ENCODE assay signal across 10 mouse cellular contexts in the genomic region with DNA sequence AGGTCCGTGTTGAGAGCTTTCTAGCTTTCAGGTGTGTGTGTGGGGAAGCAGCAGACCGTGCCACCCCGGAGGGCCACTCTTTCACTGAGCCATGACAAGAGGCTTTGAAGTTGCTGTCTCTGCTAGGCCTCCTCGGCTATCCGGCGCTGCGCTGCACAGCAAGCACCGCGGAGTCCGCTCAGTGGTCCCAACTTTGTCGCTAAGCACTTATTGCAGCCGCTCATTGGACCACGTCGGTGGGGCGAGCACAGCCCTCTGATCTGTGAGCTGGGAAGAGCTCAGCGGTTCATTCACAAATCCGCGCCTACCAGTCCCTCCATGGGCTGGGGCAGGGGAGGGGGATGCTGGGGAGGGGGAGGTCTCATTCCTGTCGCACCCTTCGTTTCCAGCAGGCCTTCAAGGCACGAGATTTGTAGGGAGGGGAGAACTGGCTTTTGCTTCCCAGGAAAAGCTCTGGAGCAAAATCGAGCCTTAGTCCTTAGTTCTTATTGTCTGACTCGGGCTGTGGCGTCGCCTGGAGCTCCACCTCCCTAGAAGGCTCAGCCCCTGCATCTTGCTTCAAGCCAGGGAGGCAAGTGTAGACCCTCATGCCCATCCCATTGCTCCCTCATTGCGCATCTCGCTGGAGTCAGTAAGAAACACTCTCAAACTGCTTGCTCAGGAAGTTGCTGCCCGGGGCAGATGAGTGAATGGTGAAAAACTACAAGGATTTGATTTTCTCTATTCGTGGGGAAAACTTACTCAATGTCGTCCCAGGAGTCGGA. TPM values are rescaled to one million over a fixed set of nuclear protein-coding genes. Genes with fewer than 3 reads are reported as not detected.
DNase-seq lines count a peak whose midpoint lies in the region; ATAC-seq and TF ChIP-seq lines count a peak whose summit lies in the region.
"Had no signal": no experiment of that assay in that cellular context is flagged by ENCODE, and none has a peak within 500 bp of the region (broad histone marks: within the 10 kb centered on the region; RNA-seq: fewer than 3 reads in every experiment).

No protein-coding gene starts in this region.

- no peaks in the 10 kb centered on the region for H3K79me2 ChIP-seq in heart, adult 2 months (replicated peaks; ENCODE audit: control insufficient read depth, insufficient read depth, low read length)

- H3K4me3 ChIP-seq in heart, adult 2 months = no peak overlapping the region
- H3K4me3 ChIP-seq in E14TG2a.4 (replicated peaks; ENCODE audit: low read length) = peak overlapping the region; percentile 46
- peak overlapping the region; percentile 13; the same call in 1 of the 2 replicates for H3K4me3 ChIP-seq in embryonic facial prominence, embryonic 15.5 days (replicated peaks)
- peak overlapping the region; percentile 37 for H3K4me3 ChIP-seq in limb, embryonic 10.5 days

- 3% methylated on average over 31 of the region's 31 CpGs for WGBS in heart, adult 2 months
- WGBS in embryonic facial prominence, embryonic 15.5 days = 2% methylated on average over 31 of the region's 31 CpGs
- under 1% methylated on average over 31 of the region's 31 CpGs for WGBS in limb, embryonic 10.5 days

- TF ChIP-seq EP300 in heart, adult 2 months (IDR thresholded peaks at IDR 0.05; ENCODE audit: insufficient read depth, low read depth, low read length) = no peak

- H3K27ac ChIP-seq in heart, adult 2 months = no peak overlapping the region
- no peak overlapping the region for H3K27ac ChIP-seq in embryonic facial prominence, embryonic 15.5 days (replicated peaks)
- H3K27ac ChIP-seq in limb, embryonic 10.5 days = no peak overlapping the region
- H3K27ac ChIP-seq: liver, embryonic 14.5 days had no signal

- no peaks in the 10 kb centered on the region for H3K4me1 ChIP-seq in heart, adult 2 months (ENCODE audit: control insufficient read depth, insufficient read depth, low read length)
- peaks cover 46% of the 10 kb centered on the region for H3K4me1 ChIP-seq in E14TG2a.4 (replicated peaks; ENCODE audit: low read depth, low read length)
- peaks cover 20% of the 10 kb centered on the region for H3K4me1 ChIP-seq in embryonic facial prominence, embryonic 15.5 days
- H3K4me1 ChIP-seq in limb, embryonic 10.5 days = peaks cover 27% of the 10 kb centered on the region

- no peaks in the 10 kb centered on the region for H3K36me3 ChIP-seq in heart, adult 2 months (ENCODE audit: control insufficient read depth, insufficient read depth, low read length)
- H3K36me3 ChIP-seq in E14TG2a.4 (ENCODE audit: insufficient read depth, low read length) = no peaks in the 10 kb centered on the region
- no peaks in the 10 kb centered on the region for H3K36me3 ChIP-seq in embryonic facial prominence, embryonic 15.5 days
- no peaks in the 10 kb centered on the region for H3K36me3 ChIP-seq in limb, embryonic 10.5 days

- intact Hi-C loops in heart, adult 2 months (cut with DNase I) = loop anchor here (5.0 kb wide), 1 partner anchor 41 kb away; no protein-coding TSS in a partner anchor
- intact Hi-C loops in gastrocnemius, postnatal 36 days (cut with DNase I) = no loop called here

- TF ChIP-seq POLR2A in heart, adult 2 months (IDR thresholded peaks at IDR 0.05; ENCODE audit: insufficient read depth, low read depth, low read length) = no peak

- no peak for TF ChIP-seq CTCF in heart, adult 2 months (IDR thresholded peaks at IDR 0.05)
- TF ChIP-seq CTCF in E14TG2a.4 (conservative IDR thresholded peaks at IDR 0.05; ENCODE audit: low read length) = no peak

- no peak overlapping the region for H3K9ac ChIP-seq in heart, adult 2 months (ENCODE audit: low read depth, low read length)
- H3K9ac ChIP-seq in embryonic facial prominence, embryonic 15.5 days = no peak overlapping the region
- H3K9ac ChIP-seq: liver, embryonic 14.5 days had no signal

- DNase-seq in heart, adult 11 months = peak; percentile 84
- no peak for DNase-seq in heart, adult 2 months
- DNase-seq in limb, embryonic 10.5 days (ENCODE audit: low spot score) = peak; percentile 63
- no peak for DNase-seq in layer of hippocampus, adult 9-10 months (ENCODE audit: low spot score)
- DNase-seq in gastrocnemius, postnatal 36 days = no peak
- DNase-seq: gastrocnemius, postnatal 25 days had no signal

- H3K4me2 ChIP-seq in embryonic facial prominence, embryonic 15.5 days (replicated peaks) = 0 out of 2 replicates have a peak overlapping the region, but pooled peaks have one; percentile 3

- peaks cover 30% of the 10 kb centered on the region for H3K27me3 ChIP-seq in heart, adult 2 months (ENCODE audit: control insufficient read depth, insufficient read depth, low read length)
- peaks cover 93% of the 10 kb centered on the region for H3K27me3 ChIP-seq in E14TG2a.4 (ENCODE audit: insufficient read depth, low read length)
- H3K27me3 ChIP-seq in embryonic facial prominence, embryonic 15.5 days = peaks cover 91% of the 10 kb centered on the region
- H3K27me3 ChIP-seq in limb, embryonic 10.5 days (ENCODE audit: low read depth, poor library complexity, severe bottlenecking) = peaks cover 97% of the 10 kb centered on the region

- peaks cover 3% of the 10 kb centered on the region; the same call in 1 of the 2 replicates for H3K9me3 ChIP-seq in E14TG2a.4 (ENCODE audit: low read length)
- H3K9me3 ChIP-seq in embryonic facial prominence, embryonic 15.5 days (replicated peaks) = no peaks in the 10 kb centered on the region
- H3K9me3 ChIP-seq in limb, embryonic 10.5 days (replicated peaks) = no peaks in the 10 kb centered on the region

- ATAC-seq in embryonic facial prominence, embryonic 15.5 days (ENCODE audit: insufficient number of reproducible peaks, low FRiP score, low TSS enrichment, low read depth) = no peak
- no peak for ATAC-seq in CD4-positive, CD25-positive, alpha-beta regulatory T cell, adult 4 months

RNA-seq across cellular contexts. Expression of a gene that starts 7.0 kb away (rescaled TPM):
- under 1 TPM in 1 of 2 experiments, not detected in 1; 0.05 TPM for total RNA-seq in heart, adult 2 months (2021)
- not detected in 2 replicates for polyA plus RNA-seq in heart, adult 2 months (2012; rRNA removed)
- not detected in 2 replicates for polyA plus RNA-seq in embryonic facial prominence, embryonic 15.5 days (2015; fragmentation: Nextera tagmentation; extraction: Ambion mirVana)
- not detected in 2 replicates for polyA plus RNA-seq in limb, embryonic 10.5 days (2016; fragmentation: Nextera tagmentation; extraction: Ambion mirVana)
- under 1 TPM; 0.23 to 0.30 TPM for total RNA-seq in gastrocnemius, postnatal 36 days (2021)
- polyA plus RNA-seq in CD4-positive, CD25-positive, alpha-beta regulatory T cell, adult 4 months (2017; shearing (Covaris generic)) = not detected
- polyA plus RNA-seq: liver, embryonic 14.5 days had no signal

Comparison
In these comparisons a context has a peak if more than half of its experiments do, and no peak if none do; other contexts are left out.
1. DNase-seq: peak in heart, adult 11 months (single experiment) and limb, embryonic 10.5 days (single experiment); none in heart, adult 2 months (0 of 2), layer of hippocampus, adult 9-10 months (single experiment) and gastrocnemius, postnatal 36 days (0 of 2).